Mouse (Mus musculus): ENCODE measurements around the gene Cd81. TPM values are rescaled to one million over a fixed set of nuclear protein-coding genes. Genes with fewer than 3 reads are reported as not detected.
A peak's percentile ranks its signal among the peaks of the same experiment; 100 is the strongest.

Gene Cd81
- polyA plus RNA-seq, 1 experiment: 653 TPM

- Histone ChIP-seq H3K27ac (ENCODE audit: insufficient read depth, low read length) (no peak overlapping the region), H3K4me1 (ENCODE audit: control insufficient read depth, insufficient read depth, low read length) (0 out of 2 replicates have a peak, but pooled peaks cover 2% of the 10 kb centered on the region), H3K4me3 (ENCODE audit: insufficient read depth, low read length) (no peak overlapping the region)
- TF ChIP-seq POLR2A (IDR thresholded peaks at IDR 0.05; ENCODE audit: extremely low read depth, insufficient read depth, low read length) (no peak), CTCF (IDR thresholded peaks at IDR 0.05; ENCODE audit: extremely low read depth, insufficient read depth, low read length) (no peak)
Observed at GRCm38 (mm10) chr7:143009996-143010395, 42.5 kb upstream of the Cd81 start.

- H3K4me3 ChIP-seq (ENCODE audit: insufficient read depth, low read length): no peak overlapping the region
- TF ChIP-seq POLR2A (IDR thresholded peaks at IDR 0.05; ENCODE audit: extremely low read depth, insufficient read depth, low read length) (no peak), CTCF (IDR thresholded peaks at IDR 0.05; ENCODE audit: extremely low read depth, insufficient read depth, low read length) (no peak)
- no peak overlapping the region for H3K27ac ChIP-seq (ENCODE audit: insufficient read depth, low read length)
- H3K4me1 ChIP-seq (ENCODE audit: control insufficient read depth, insufficient read depth, low read length): 0 out of 2 replicates have a peak, but pooled peaks cover 2% of the 10 kb centered on the region
Observed at GRCm38 (mm10) chr7:143011226-143011625, 41.3 kb upstream of the Cd81 start.

GRCm38 (mm10) chr7:143012230-143012875 lies 40.2 kb upstream of the Cd81 start:
- H3K27ac ChIP-seq (ENCODE audit: insufficient read depth, low read length): no peak overlapping the region
- TF ChIP-seq POLR2A (IDR thresholded peaks at IDR 0.05; ENCODE audit: extremely low read depth, insufficient read depth, low read length) (no peak), CTCF (IDR thresholded peaks at IDR 0.05; ENCODE audit: extremely low read depth, insufficient read depth, low read length) (no peak)
- 0 out of 2 replicates have a peak, but pooled peaks cover 2% of the 10 kb centered on the region for H3K4me1 ChIP-seq (ENCODE audit: control insufficient read depth, insufficient read depth, low read length)
- H3K4me3 ChIP-seq (ENCODE audit: insufficient read depth, low read length): no peak overlapping the region

- H3K27ac ChIP-seq (ENCODE audit: insufficient read depth, low read length): peak overlapping the region; percentile 20
- H3K4me3 ChIP-seq (ENCODE audit: insufficient read depth, low read length): no peak overlapping the region
- TF ChIP-seq CTCF (IDR thresholded peaks at IDR 0.05; ENCODE audit: extremely low read depth, insufficient read depth, low read length) (no peak), POLR2A (IDR thresholded peaks at IDR 0.05; ENCODE audit: extremely low read depth, insufficient read depth, low read length) (no peak)
- 0 out of 2 replicates have a peak, but pooled peaks cover 2% of the 10 kb centered on the region for H3K4me1 ChIP-seq (ENCODE audit: control insufficient read depth, insufficient read depth, low read length)
Observed at GRCm38 (mm10) chr7:143013420-143014178, 38.9 kb upstream of the Cd81 start.

- H3K27ac ChIP-seq (ENCODE audit: insufficient read depth, low read length): no peak overlapping the region
Observed at GRCm38 (mm10) chr7:143014862-143015659, 37.5 kb upstream of the Cd81 start.

GRCm38 (mm10) chr7:143015755-143016423 lies 36.6 kb upstream of the Cd81 start:
- H3K4me3 ChIP-seq (ENCODE audit: insufficient read depth, low read length): no peak overlapping the region
- H3K4me1 ChIP-seq (ENCODE audit: control insufficient read depth, insufficient read depth, low read length): 0 out of 2 replicates have a peak, but pooled peaks cover 2% of the 10 kb centered on the region
- H3K27ac ChIP-seq (ENCODE audit: insufficient read depth, low read length): no peak overlapping the region
- no peak for TF ChIP-seq POLR2A (IDR thresholded peaks at IDR 0.05; ENCODE audit: extremely low read depth, insufficient read depth, low read length)
- no peak for TF ChIP-seq CTCF (IDR thresholded peaks at IDR 0.05; ENCODE audit: extremely low read depth, insufficient read depth, low read length)

More at GRCm38 (mm10) chr7:143014862-143015659, 37.5 kb upstream of the Cd81 start:
- Histone ChIP-seq H3K4me3 (ENCODE audit: insufficient read depth, low read length) (no peak overlapping the region), H3K4me1 (ENCODE audit: control insufficient read depth, insufficient read depth, low read length) (0 out of 2 replicates have a peak, but pooled peaks cover 2% of the 10 kb centered on the region)
- no peak for TF ChIP-seq POLR2A (IDR thresholded peaks at IDR 0.05; ENCODE audit: extremely low read depth, insufficient read depth, low read length)
- no peak for TF ChIP-seq CTCF (IDR thresholded peaks at IDR 0.05; ENCODE audit: extremely low read depth, insufficient read depth, low read length)

- no peak overlapping the region for H3K27ac ChIP-seq (ENCODE audit: insufficient read depth, low read length)
- 0 out of 2 replicates have a peak, but pooled peaks cover 2% of the 10 kb centered on the region for H3K4me1 ChIP-seq (ENCODE audit: control insufficient read depth, insufficient read depth, low read length)
- TF ChIP-seq CTCF (IDR thresholded peaks at IDR 0.05; ENCODE audit: extremely low read depth, insufficient read depth, low read length) (no peak), POLR2A (IDR thresholded peaks at IDR 0.05; ENCODE audit: extremely low read depth, insufficient read depth, low read length) (no peak)
- H3K4me3 ChIP-seq (ENCODE audit: insufficient read depth, low read length): no peak overlapping the region
Observed at GRCm38 (mm10) chr7:143016424-143017142, 36.0 kb upstream of the Cd81 start.

- Histone ChIP-seq H3K4me3 (ENCODE audit: insufficient read depth, low read length) (no peak overlapping the region), H3K4me1 (ENCODE audit: control insufficient read depth, insufficient read depth, low read length) (0 out of 2 replicates have a peak, but pooled peaks cover 2% of the 10 kb centered on the region), H3K27ac (ENCODE audit: insufficient read depth, low read length) (no peak overlapping the region)
- TF ChIP-seq POLR2A (IDR thresholded peaks at IDR 0.05; ENCODE audit: extremely low read depth, insufficient read depth, low read length) (no peak), CTCF (IDR thresholded peaks at IDR 0.05; ENCODE audit: extremely low read depth, insufficient read depth, low read length) (no peak)
Observed at GRCm38 (mm10) chr7:143017181-143017580, 35.4 kb upstream of the Cd81 start.

Data from cortical plate, adult 2 months (tissue).